Mouse (Mus musculus) intestine, postnatal 0 days (tissue): ENCODE data around the gene Adcy5. TPM values are rescaled to one million over a fixed set of nuclear protein-coding genes. Genes with fewer than 3 reads are reported as not detected.

Experiments
- ATAC-seq: fragments of 200-750 bp; cut with Nextera tagmentation; 2 replicates; pipeline ENCODE4 v1.8.0; 2017; ENCODE audit warnings: mild to moderate bottlenecking, moderate TSS enrichment, moderate library complexity
- H3K27ac ChIP-seq: fragments of 300-500 bp; sonication (generic); 2 replicates; pipeline ENCODE4 v1.5.1; 2014; ENCODE audit warnings: mild to moderate bottlenecking, low read depth, low read length, moderate library complexity
- H3K27me3 ChIP-seq: fragments of 300-500 bp; sonication (generic); replicated peaks from 2 replicates; pipeline ENCODE4 v1.6.1; 2014; ENCODE audit warnings: low read length, mixed read lengths; ENCODE audit not compliant: control insufficient read depth, insufficient read depth
- H3K36me3 ChIP-seq: fragments of 300-500 bp; sonication (generic); 2 replicates; pipeline ENCODE4 v1.6.1; 2014; ENCODE audit warnings: mild to moderate bottlenecking, moderate library complexity; ENCODE audit not compliant: control insufficient read depth, insufficient read depth
- H3K4me1 ChIP-seq: fragments of 300-500 bp; sonication (generic); replicated peaks from 2 replicates; pipeline ENCODE4 v1.6.1; 2014; ENCODE audit warnings: antibody characterized with exemption, low read length, mixed read lengths; ENCODE audit not compliant: control insufficient read depth, insufficient read depth
- H3K4me2 ChIP-seq: fragments of 300-500 bp; sonication (generic); replicated peaks from 2 replicates; pipeline ENCODE4 v1.6.1; 2014; ENCODE audit warnings: low read depth, mild to moderate bottlenecking, moderate library complexity
- H3K4me3 ChIP-seq: fragments of 300-500 bp; sonication (generic); 2 replicates; pipeline ENCODE4 v1.5.1; 2014; ENCODE audit warnings: low read depth, low read length
- H3K9ac ChIP-seq: fragments of 300-500 bp; sonication (generic); 2 replicates; pipeline ENCODE4 v1.6.1; 2014; ENCODE audit warnings: mild to moderate bottlenecking, low read depth, low read length
- H3K9me3 ChIP-seq: fragments of 300-500 bp; sonication (generic); 2 replicates; pipeline ENCODE4 v1.6.1; 2016; ENCODE audit warnings: mixed run types; ENCODE audit not compliant: control insufficient read depth
- CTCF ChIP-seq: sonication (generic); IDR thresholded peaks from 2 replicates; pipeline ENCODE4 v1.5.1; 2016; ENCODE audit warnings: low read depth, mild to moderate bottlenecking, control low read depth, antibody characterized with exemption, moderate library complexity
- WGBS: fragments of 180-500 bp; shearing (Covaris S2); extraction: QIAGEN DNeasy Blood & Tissue Kit; methylation state at CpG from one replicate; pipeline ENCODE4 v1.1.7; 2014; 5-methylcytosine and 5-hydroxymethylcytosine counted together
- polyA plus RNA-seq: library from polyadenylated mRNA; unstranded; fragments of >200 nt; fragmentation: Nextera tagmentation; extraction: Ambion mirVana; gene quantifications from 2 replicates; pipeline ENCODE4 v1.2.1, GENCODE M21; 2015

The Adcy5 gene
- polyA plus RNA-seq, 1 experiment from 2014 or later = 1.8 TPM

GRCm38 (mm10) chr16:35113496-35113895 is 41.2 kb upstream of the Adcy5 start:
- no peaks in the 10 kb centered on the region for H3K36me3 ChIP-seq
- no peaks in the 10 kb centered on the region for H3K27me3 ChIP-seq
- no peaks in the 10 kb centered on the region for H3K9me3 ChIP-seq
- no peak for ATAC-seq
- no peak overlapping the region for H3K27ac ChIP-seq
- TF ChIP-seq CTCF = no peak
- H3K9ac ChIP-seq = no peak overlapping the region
- 86% methylated on average over 5 of the region's 5 CpGs for whole genome bisulfite sequencing
- H3K4me2 ChIP-seq = no peak overlapping the region
- no peak overlapping the region for H3K4me3 ChIP-seq
- H3K4me1 ChIP-seq = no peaks in the 10 kb centered on the region

GRCm38 (mm10) chr16:35116328-35116956 is 38.2 kb upstream of the Adcy5 start:
- no peaks in the 10 kb centered on the region for H3K27me3 ChIP-seq
- no peak overlapping the region for H3K27ac ChIP-seq
- WGBS = 77% methylated on average over 7 of the region's 7 CpGs
- H3K4me3 ChIP-seq = no peak overlapping the region
- no peaks in the 10 kb centered on the region for H3K36me3 ChIP-seq
- no peak overlapping the region for H3K4me2 ChIP-seq
- no peaks in the 10 kb centered on the region for H3K9me3 ChIP-seq
- no peak for ATAC-seq
- no peak overlapping the region for H3K9ac ChIP-seq
- TF ChIP-seq CTCF = no peak
- no peaks in the 10 kb centered on the region for H3K4me1 ChIP-seq

- H3K9me3 ChIP-seq = no peaks in the 10 kb centered on the region
- H3K27me3 ChIP-seq = no peaks in the 10 kb centered on the region
- H3K36me3 ChIP-seq = no peaks in the 10 kb centered on the region
- 71% methylated on average over 7 of the region's 7 CpGs for WGBS
- H3K9ac ChIP-seq = no peak overlapping the region
- no peak for TF ChIP-seq CTCF
- no peaks in the 10 kb centered on the region for H3K4me1 ChIP-seq
- H3K4me3 ChIP-seq = no peak overlapping the region
- no peak overlapping the region for H3K4me2 ChIP-seq
- no peak for ATAC-seq
- no peak overlapping the region for H3K27ac ChIP-seq
These were observed 37.2 kb upstream of the Adcy5 start for GRCm38 (mm10) chr16:35117436-35117835.

GRCm38 (mm10) chr16:35120603-35121002 is 34.1 kb upstream of the Adcy5 start:
- no peak for ATAC-seq
- TF ChIP-seq CTCF = no peak
- no peak overlapping the region for H3K9ac ChIP-seq
- no peaks in the 10 kb centered on the region for H3K27me3 ChIP-seq
- no peak overlapping the region for H3K4me2 ChIP-seq
- no peaks in the 10 kb centered on the region for H3K9me3 ChIP-seq
- no peak overlapping the region for H3K27ac ChIP-seq
- no peaks in the 10 kb centered on the region for H3K4me1 ChIP-seq
- H3K4me3 ChIP-seq = no peak overlapping the region
- no peaks in the 10 kb centered on the region for H3K36me3 ChIP-seq
- WGBS = 58% methylated on average over 4 of the region's 4 CpGs

GRCm38 (mm10) chr16:35127270-35127669 is 27.4 kb upstream of the Adcy5 start:
- Histone ChIP-seq H3K4me3 (no peak overlapping the region), H3K9ac (no peak overlapping the region), H3K27ac (no peak overlapping the region), H3K9me3 (no peaks in the 10 kb centered on the region), H3K4me2 (no peak overlapping the region), H3K4me1 (no peaks in the 10 kb centered on the region), H3K36me3 (no peaks in the 10 kb centered on the region), H3K27me3 (no peaks in the 10 kb centered on the region)
- ATAC-seq = no peak
- 87% methylated on average over 5 of the region's 5 CpGs for WGBS
- TF ChIP-seq CTCF = no peak

- TF ChIP-seq CTCF = no peak
- WGBS = 64% methylated on average over 3 of the region's 3 CpGs
These were observed 24.5 kb upstream of the Adcy5 start for GRCm38 (mm10) chr16:35130172-35130571.

GRCm38 (mm10) chr16:35139416-35139815 is 15.3 kb upstream of the Adcy5 start:
- Histone ChIP-seq H3K9me3 (no peaks in the 10 kb centered on the region), H3K36me3 (no peaks in the 10 kb centered on the region), H3K9ac (no peak overlapping the region), H3K4me3 (no peak overlapping the region), H3K27ac (no peak overlapping the region), H3K27me3 (no peaks in the 10 kb centered on the region), H3K4me1 (0 out of 2 replicates have a peak, but pooled peaks cover 3% of the 10 kb centered on the region), H3K4me2 (no peak overlapping the region)
- no peak for ATAC-seq
- 75% methylated on average over 6 of the region's 6 CpGs for WGBS
- no peak for TF ChIP-seq CTCF

More at GRCm38 (mm10) chr16:35130172-35130571, 24.5 kb upstream of the Adcy5 start:
- Histone ChIP-seq H3K27me3 (no peaks in the 10 kb centered on the region), H3K27ac (no peak overlapping the region), H3K36me3 (no peaks in the 10 kb centered on the region), H3K4me3 (no peak overlapping the region), H3K4me1 (0 out of 2 replicates have a peak, but pooled peaks cover 2% of the 10 kb centered on the region), H3K9ac (no peak overlapping the region), H3K9me3 (no peaks in the 10 kb centered on the region), H3K4me2 (no peak overlapping the region)
- no peak for ATAC-seq
